Mouse (Mus musculus): ENCODE measurements at regions not wholly inside any gene's neighbourhood (a gene's known extent, or its start where the extent isn't known, plus 50 kb on each side); places are given as distances from the start of the nearest gene placed in this dataset.

- TF ChIP-seq CTCF (IDR thresholded peaks at IDR 0.05; ENCODE audit: low read depth) (no peak), EP300 (optimal IDR thresholded peaks at IDR 0.05) (no peak)
Observed at GRCm38 (mm10) chr6:135449228-135449627, 86.9 kb downstream of the Emp1 start.

Measured in stomach, postnatal 0 days (tissue).